Mouse (Mus musculus): ENCODE measurements around the gene Mcm2.

DNA sequence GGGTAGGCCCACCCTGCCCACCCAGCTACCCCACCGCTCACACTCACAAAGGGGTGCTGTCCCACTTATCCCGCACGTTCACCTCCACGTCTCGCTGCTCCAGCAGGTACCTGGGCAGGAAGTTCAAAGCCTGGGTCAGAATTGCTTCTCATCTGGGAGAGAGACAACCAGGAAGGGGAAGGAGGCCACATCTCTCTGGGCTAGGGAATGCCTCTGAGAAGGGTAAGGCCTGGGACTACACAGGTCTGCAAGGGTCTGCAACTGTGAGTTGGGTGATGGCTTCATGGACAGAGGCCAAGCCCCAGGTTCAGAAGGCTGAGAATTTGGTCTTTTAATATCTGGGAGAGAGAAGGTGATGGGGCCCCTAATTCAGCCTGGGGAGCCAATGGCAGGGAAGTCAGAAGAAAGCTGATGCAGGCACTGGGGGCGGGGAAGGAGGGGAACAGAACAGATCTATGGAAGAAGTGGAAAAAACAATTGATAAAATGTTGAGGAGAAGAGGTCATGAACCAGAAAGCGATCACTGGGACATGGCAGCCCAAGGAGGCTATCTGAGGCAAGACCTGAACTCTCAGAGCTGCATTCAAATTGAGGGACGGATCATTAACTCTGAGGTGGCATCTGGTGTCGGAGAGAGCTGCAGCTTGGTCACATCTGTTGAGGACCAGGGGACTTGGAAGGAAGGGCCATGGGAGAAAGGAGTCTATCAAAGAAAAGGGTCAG, 57.6 kb downstream of the Mcm2 start:
- no peak for TF ChIP-seq CTCF (IDR thresholded peaks at IDR 0.05; ENCODE audit: insufficient read depth, low read depth, low read length)
- TF ChIP-seq POLR2A (IDR thresholded peaks at IDR 0.05; ENCODE audit: insufficient read depth, low read depth, low read length) = no peak

All from olfactory bulb, adult 2 months (tissue).